Mouse (Mus musculus): ENCODE results near the gene Nt5m. TPM values are rescaled to one million over a fixed set of nuclear protein-coding genes. Genes with fewer than 3 reads are reported as not detected.
"Not testable (repeated sequence)": the region's sequence is repeated elsewhere in the genome, so short reads cannot be mapped to it uniquely, and the experiment has no call there.

The Nt5m gene
- 10 to 100 TPM; 25.3 to 29.2 TPM for total RNA-seq (2021)

DNA sequence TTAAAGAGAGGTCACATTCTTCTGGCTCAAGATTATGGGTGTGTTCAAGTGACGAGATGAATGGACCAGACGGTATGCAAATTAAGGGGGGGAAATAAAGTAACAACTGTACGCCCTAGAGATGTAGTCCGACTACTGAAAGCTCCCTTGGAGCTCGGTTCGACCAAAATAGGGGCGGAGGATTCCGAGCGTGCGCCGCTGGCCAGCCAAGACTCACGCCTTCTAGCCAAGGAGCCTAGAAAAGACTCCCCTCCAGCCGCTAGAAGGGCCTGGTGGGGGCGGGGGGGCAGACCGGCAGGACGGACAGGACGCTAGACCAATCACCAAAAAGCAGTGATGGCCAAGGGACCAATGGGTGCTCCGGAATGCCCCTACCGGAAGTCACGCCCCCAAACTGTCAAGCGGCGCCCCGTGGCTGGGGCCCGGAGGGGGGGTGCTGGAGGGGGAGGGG, at the start of gene Nt5m:
Gene Nt5m, plus strand, starts transcription at position 440 of the 451 bp plus-strand sequence.
- peak; percentile 96 for DNase-seq

DNA sequence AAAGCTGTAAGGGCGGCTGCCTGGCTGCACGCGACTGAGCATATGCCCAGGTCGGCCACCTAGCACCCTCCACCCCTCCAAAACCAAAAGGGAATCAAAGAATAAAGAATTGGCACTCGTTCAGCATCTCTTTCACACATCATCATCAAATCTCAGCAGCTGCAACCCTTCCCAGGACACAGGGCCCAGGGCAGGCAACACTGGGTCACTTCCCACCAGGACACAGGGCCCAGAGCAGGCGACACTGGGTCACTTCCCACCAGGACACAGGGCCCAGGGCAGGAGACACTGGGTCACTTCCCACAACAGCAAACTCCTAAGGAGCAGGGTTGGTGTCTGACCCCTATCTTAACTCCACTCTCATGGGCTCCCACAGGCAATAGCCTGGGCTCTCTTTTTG, 45.9 kb upstream of the Nt5m start:
- no peak for DNase-seq

- no peak for DNase-seq
Measured at GRCm38 (mm10) chr11:59800412-59800811, 38.8 kb upstream of the Nt5m start.

- DNase-seq: no peak
Measured at GRCm38 (mm10) chr11:59801881-59802280, 37.4 kb upstream of the Nt5m start.

DNA sequence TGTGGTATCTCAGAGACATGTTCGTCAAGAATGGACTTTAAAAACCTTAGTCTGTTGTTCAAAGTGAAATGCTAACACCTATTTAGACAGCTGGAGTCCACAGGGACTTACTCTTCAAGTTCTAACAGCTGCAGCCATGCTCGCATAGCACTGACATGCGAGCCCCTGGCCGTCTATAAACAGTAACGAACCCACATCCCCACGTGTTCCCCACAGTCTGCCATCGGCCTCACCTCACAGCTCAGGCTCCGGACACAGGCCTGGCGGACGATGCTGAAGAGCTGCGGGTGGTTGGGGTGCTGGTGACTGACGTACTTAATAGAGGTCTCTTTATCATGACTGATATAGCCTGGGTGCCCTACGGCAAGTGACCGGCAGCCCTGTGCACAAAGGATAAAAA, 35.7 kb upstream of the Nt5m start:
- DNase-seq: no peak

- no peak for DNase-seq
Measured at GRCm38 (mm10) chr11:59804409-59805110, 34.7 kb upstream of the Nt5m start.

DNA sequence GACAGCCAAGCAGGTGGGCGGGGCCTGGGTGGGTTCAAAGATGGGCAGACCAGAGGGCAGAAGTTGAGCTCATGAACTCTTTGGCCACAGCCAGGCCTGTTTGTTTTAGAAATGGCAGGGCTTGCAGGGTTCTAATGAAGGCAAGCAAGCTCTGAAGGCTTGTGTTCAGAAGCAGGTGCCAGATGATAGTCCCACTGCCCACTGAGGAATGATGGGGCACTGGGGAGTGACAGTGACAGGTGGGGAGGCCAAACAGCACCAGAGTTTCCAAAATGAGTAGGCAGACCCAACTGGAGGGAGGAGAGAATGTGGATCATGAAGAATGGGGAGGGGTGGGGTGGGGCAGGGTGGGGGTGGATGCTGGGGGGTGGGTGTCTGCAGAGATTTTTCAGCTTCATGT, 34.0 kb upstream of the Nt5m start:
- DNase-seq: no peak

DNA sequence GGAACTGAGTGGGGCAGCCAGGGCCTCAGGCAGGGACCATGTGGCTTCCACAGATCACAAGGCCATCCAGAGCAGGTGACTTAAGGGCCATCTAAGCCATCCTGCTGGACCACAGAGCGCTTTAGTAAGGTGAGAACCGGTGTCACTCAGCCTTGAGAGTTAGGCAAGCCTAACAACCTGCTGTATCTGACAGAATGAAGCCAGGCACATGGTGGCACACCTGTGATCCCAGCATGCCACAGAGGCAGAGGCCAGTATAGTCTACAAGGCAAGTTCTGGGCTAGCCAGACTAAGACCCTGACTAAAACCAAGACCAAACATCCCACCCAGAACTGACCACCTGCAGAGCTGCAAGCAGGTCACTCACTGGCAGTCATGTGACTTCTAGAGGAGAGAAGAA, 33.6 kb upstream of the Nt5m start:
- DNase-seq: no peak

DNA sequence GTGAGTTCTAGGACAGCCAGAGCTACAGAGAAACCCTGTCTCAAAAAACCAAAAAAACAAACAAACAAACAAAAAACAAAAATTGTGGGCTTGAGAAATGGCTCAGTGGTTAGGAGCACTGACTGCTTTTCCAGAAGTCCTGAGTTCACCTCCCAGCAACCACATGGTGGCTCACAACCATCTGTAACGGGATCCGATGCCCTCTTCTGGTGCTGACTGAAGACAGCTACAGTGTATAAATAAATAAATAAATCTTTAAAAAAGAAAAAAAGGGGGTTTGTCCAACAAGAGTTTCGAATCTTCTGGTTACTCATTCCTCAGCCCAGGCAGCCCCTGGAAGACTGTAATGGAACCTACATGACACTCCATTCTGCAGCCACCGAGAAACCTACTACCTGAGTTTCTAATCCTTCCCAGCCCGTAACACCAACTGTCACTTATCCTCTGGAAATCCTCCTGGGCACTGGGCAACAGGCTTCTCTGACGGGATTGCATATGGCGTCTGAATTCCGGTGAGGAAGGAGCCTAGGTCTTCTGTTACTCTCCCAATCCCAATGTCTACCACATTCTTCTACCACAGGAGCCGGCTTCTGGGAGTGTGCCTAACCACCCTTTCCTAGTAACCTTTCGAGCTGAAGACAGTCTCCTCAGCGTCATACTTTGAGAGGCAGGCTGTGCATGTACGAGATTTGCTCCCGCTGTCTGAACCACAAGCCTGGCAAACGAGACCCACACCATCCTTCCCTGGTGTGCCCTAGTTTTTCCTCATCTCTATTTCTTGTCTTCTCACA, 30.9 kb upstream of the Nt5m start:
- DNase-seq: no peak

DNA sequence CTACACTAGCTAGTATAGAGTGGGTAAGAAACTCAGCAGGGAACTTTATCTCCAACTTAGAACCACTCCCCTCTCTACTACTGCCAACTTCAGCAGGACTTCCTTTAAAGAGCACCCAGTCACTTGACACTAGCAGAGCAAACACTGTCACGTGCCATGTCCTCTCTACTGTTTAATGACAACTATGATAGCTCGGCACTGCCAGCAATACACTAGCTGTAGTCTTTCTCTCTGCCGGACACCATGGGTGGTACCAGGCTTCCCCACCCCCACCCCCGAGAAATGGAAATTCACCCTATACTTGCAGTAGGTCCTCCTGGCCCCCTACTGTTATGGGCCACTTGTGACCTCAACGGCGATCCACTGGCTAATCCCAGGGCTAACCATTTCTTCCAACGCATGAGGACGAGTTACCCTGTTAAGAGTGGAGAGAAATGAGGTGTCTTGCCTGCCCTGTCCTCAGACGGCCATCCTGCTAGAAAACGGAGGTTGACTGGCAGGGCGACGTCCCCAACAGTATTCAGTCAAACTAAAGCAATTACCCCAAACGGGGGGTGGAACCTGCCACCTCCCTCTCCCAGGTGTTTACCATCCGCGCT, 30.1 kb upstream of the Nt5m start:
- peak; percentile 47 for DNase-seq

DNA sequence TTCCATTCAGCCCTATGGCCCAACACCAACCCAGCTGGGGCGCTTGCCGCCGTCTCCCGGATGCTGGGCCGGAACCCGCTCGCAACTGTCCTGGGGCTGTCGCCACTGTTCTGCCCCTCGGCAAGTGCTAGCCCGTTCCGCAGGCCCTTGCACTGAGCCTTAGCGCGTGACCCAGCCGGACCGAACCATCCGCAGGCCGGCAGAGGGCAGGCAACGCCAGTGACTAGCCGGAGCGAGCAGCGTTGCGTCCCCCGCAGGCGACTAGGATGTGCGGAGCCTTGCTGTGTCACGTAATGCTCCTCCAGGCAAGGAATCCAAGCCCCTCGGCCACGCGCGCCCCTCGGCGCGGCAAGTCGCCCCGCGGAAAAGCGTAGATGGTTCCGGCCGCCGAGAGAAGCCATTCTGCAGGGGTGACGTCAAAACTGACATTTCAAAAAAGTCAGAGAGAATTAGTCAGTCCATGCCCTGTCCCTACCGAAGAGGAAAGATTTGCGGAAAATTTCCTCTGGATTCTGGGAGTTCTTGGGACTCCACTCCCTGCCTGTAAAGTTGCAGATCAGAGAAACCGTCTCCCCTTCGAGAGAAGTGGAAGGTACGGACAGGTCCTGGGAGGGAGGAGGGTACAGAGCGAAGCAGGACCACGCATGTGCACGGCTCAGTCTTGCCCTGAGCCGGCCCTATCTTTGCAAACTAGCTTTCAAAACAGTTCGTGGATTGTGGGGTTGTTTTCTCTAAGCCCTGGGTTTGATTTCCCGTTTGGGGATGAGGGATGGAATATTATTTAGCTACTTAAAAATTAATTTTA, 29.4 kb upstream of the Nt5m start, which contains the start of gene Flcn:
Gene Flcn, minus strand, starts transcription at position 347 of the 805 bp plus-strand sequence.
- peak; percentile 85 for DNase-seq

- DNase-seq: no peak
Measured at GRCm38 (mm10) chr11:59810480-59811158, 28.6 kb upstream of the Nt5m start.

DNA sequence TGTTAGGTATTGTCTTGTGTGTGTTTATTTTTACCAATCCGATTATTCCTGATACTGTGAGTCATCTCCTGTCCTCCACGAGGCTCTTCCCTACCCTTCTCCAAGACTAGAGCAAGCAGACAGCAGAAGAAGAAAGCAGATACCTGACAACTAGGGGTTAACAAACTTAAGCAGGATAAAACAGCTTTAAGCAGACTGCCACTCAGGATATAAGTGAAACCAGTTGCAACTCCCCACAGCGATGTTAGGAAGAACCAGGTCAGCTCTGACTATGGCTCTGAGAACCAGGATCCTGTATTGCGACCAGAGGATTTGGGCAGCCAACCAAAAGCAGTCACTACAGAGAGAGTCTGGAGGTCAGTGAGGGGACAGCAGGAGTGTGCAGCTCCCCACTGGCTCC, 28.0 kb upstream of the Nt5m start:
- no peak for DNase-seq

- no peak for DNase-seq
Measured at GRCm38 (mm10) chr11:59813276-59813675, 26.0 kb upstream of the Nt5m start.

- no peak for DNase-seq
Measured at GRCm38 (mm10) chr11:59814311-59814710, 24.9 kb upstream of the Nt5m start.

GRCm38 (mm10) chr11:59814936-59815335, 24.3 kb upstream of the Nt5m start:
- no peak for DNase-seq

GRCm38 (mm10) chr11:59815482-59816065, 23.7 kb upstream of the Nt5m start:
- DNase-seq: no peak

- no peak for DNase-seq
Measured at GRCm38 (mm10) chr11:59817916-59818315, 21.3 kb upstream of the Nt5m start.

GRCm38 (mm10) chr11:59821625-59822024, 17.6 kb upstream of the Nt5m start:
- DNase-seq: no peak

GRCm38 (mm10) chr11:59837789-59838188, 1.5 kb upstream of the Nt5m start:
- DNase-seq: not testable (repeated sequence)

DNA sequence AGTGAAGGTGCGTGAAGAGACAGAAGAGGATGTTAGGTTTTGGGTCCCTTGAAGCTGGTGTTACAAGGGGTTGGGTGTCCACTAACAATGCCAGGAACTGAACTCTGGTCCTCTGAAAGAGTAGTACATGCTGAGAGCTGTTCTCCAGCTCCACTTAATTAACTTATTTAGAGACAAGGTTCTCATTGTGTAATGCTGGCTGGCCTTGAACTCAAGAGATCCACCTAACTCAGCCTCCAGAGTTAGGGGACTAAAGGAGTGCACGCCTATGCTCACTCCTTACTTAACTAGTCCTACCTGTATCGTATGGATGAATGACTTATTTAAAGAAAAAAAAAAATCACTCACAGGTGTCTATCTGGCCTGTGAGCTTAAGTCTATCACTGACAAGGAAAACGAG, 821 bp upstream of the Nt5m start:
- no peak for DNase-seq

Data from heart, postnatal 4 days (tissue).